Mouse (Mus musculus) kidney, adult 11 months (tissue): ENCODE data around the gene Gm21976.

Experiments
- DNase-seq: peaks from one replicate; pipeline ENCODE4 v3.0.0; 2022

Gene Gm21976

GRCm38 (mm10) chr13:98279686-98280085, at the start of gene Gm21976:
Gene Gm21976, plus strand, starts transcription at chr13:98279887.
- DNase-seq = no peak

GRCm38 (mm10) chr13:98230511-98230910, 49.2 kb upstream of the Gm21976 start:
- no peak for DNase-seq

GRCm38 (mm10) chr13:98235451-98235850, 44.2 kb upstream of the Gm21976 start:
- no peak for DNase-seq

- DNase-seq = peak; percentile 7
Observed at GRCm38 (mm10) chr13:98239978-98240641, 39.6 kb upstream of the Gm21976 start.

- no peak for DNase-seq
Observed at GRCm38 (mm10) chr13:98241531-98242282, 38.0 kb upstream of the Gm21976 start.

GRCm38 (mm10) chr13:98244571-98245350, 34.9 kb upstream of the Gm21976 start:
- no peak for DNase-seq

- DNase-seq = no peak
Observed at GRCm38 (mm10) chr13:98245386-98245785, 34.3 kb upstream of the Gm21976 start.

GRCm38 (mm10) chr13:98249594-98249993, 30.1 kb upstream of the Gm21976 start:
- DNase-seq = no peak

GRCm38 (mm10) chr13:98254921-98255320, 24.8 kb upstream of the Gm21976 start:
- DNase-seq = no peak

GRCm38 (mm10) chr13:98262636-98263457, 16.8 kb upstream of the Gm21976 start, which contains the start of the genes Utp15 and Ankra2:
Gene Utp15, minus strand, starts transcription at chr13:98263041.
Gene Ankra2, plus strand, starts transcription at chr13:98263074.
- peak; percentile 98 for DNase-seq

- DNase-seq = no peak
Observed at GRCm38 (mm10) chr13:98263458-98263987, 16.2 kb upstream of the Gm21976 start.

GRCm38 (mm10) chr13:98264111-98264510, 15.6 kb upstream of the Gm21976 start:
- DNase-seq = no peak

- DNase-seq = no peak
Observed at GRCm38 (mm10) chr13:98274023-98274422, 5.7 kb upstream of the Gm21976 start.

GRCm38 (mm10) chr13:98275646-98276045, 4.0 kb upstream of the Gm21976 start:
- no peak for DNase-seq

- no peak for DNase-seq
Observed at GRCm38 (mm10) chr13:98276253-98276652, 3.4 kb upstream of the Gm21976 start.

GRCm38 (mm10) chr13:98277501-98277900, 2.2 kb upstream of the Gm21976 start:
- no peak for DNase-seq

- no peak for DNase-seq
Observed at GRCm38 (mm10) chr13:98280990-98281650, 1.4 kb downstream of the Gm21976 start.

GRCm38 (mm10) chr13:98290719-98291118, 11.0 kb downstream of the Gm21976 start:
- DNase-seq = no peak

GRCm38 (mm10) chr13:98291712-98292111, 12.0 kb downstream of the Gm21976 start:
- DNase-seq = no peak

- DNase-seq = no peak
Observed at GRCm38 (mm10) chr13:98296072-98296471, 16.4 kb downstream of the Gm21976 start.

GRCm38 (mm10) chr13:98297883-98298482, 18.3 kb downstream of the Gm21976 start:
- DNase-seq = no peak
